Mouse (Mus musculus) lung, postnatal 0 days (tissue): ENCODE measurements around the gene Olfr18. TPM values are rescaled to one million over a fixed set of nuclear protein-coding genes. Genes with fewer than 3 reads are reported as not detected.
A peak's percentile ranks its signal among the peaks of the same experiment; 100 is the strongest.

Experiments
- ATAC-seq: fragments of 200-750 bp; cut with Nextera tagmentation; 2 replicates; pipeline ENCODE4 v1.8.0; 2017; ENCODE audit warnings: moderate library complexity
- DNase-seq: peaks from one replicate; pipeline ENCODE4 v3.0.0-alpha.2; 2016; ENCODE audit warnings: low spot score
- H3K27ac ChIP-seq: fragments of 300-500 bp; sonication (generic); 2 replicates; pipeline ENCODE4 v1.5.1; 2014; ENCODE audit warnings: antibody characterized with exemption, mild to moderate bottlenecking, low read length, mixed read lengths
- H3K27me3 ChIP-seq: fragments of 300-500 bp; sonication (generic); replicated peaks from 2 replicates; pipeline ENCODE4 v1.6.1; 2014; ENCODE audit warnings: low read length, mixed read lengths; ENCODE audit not compliant: insufficient read depth
- H3K36me3 ChIP-seq: fragments of 300-500 bp; sonication (generic); 2 replicates; pipeline ENCODE4 v1.6.1; 2014; ENCODE audit warnings: low read length, mixed read lengths; ENCODE audit not compliant: insufficient read depth
- H3K4me1 ChIP-seq: fragments of 300-500 bp; sonication (generic); 2 replicates; pipeline ENCODE4 v1.6.1; 2014; ENCODE audit warnings: antibody characterized with exemption, low read depth, low read length, mixed read lengths; ENCODE audit not compliant: insufficient read depth
- H3K4me2 ChIP-seq: fragments of 300-500 bp; sonication (generic); replicated peaks from 2 replicates; pipeline ENCODE4 v1.6.1; 2014; ENCODE audit warnings: low read depth, mild to moderate bottlenecking, low read length, moderate library complexity, mixed read lengths
- H3K4me3 ChIP-seq: fragments of 300-500 bp; sonication (generic); 2 replicates; pipeline ENCODE4 v1.5.1; 2014; ENCODE audit warnings: low read depth, low read length
- H3K9ac ChIP-seq: fragments of 300-500 bp; sonication (generic); replicated peaks from 2 replicates; pipeline ENCODE4 v1.6.1; 2014; ENCODE audit warnings: low read depth, mild to moderate bottlenecking
- H3K9me3 ChIP-seq: fragments of 300-500 bp; sonication (generic); 2 replicates; pipeline ENCODE4 v1.6.1; 2016; ENCODE audit warnings: low read length, mixed read lengths
- CTCF ChIP-seq: IDR thresholded peaks from 2 replicates; pipeline ENCODE4 v1.5.1; 2016; ENCODE audit warnings: antibody characterized with exemption, mild to moderate bottlenecking
- EP300 ChIP-seq: IDR thresholded peaks from 2 replicates; pipeline ENCODE4 v1.6.1; 2016; ENCODE audit warnings: antibody characterized with exemption, mild to moderate bottlenecking, control low read depth
- WGBS: fragments of 180-500 bp; shearing (Covaris S2); extraction: QIAGEN DNeasy Blood & Tissue Kit; methylation state at CpG from one replicate; pipeline ENCODE4 v1.1.7; 2014; 5-methylcytosine and 5-hydroxymethylcytosine counted together
- polyA plus RNA-seq: library from polyadenylated mRNA; unstranded; fragments of >200 nt; fragmentation: Nextera tagmentation; extraction: Ambion mirVana; gene quantifications from 2 replicates; pipeline ENCODE4 v1.2.1, GENCODE M21; 2015

Gene Olfr18
- polyA plus RNA-seq, result not detected in 2 replicates

- DNase-seq (no peak), ATAC-seq (no peak)
- TF ChIP-seq CTCF, result no peak
- TF ChIP-seq EP300, result no peak
- no peaks in the 10 kb centered on the region for H3K9me3 ChIP-seq
- H3K27ac ChIP-seq, result no peak within 1 kb of the TSS
- no peaks in the 10 kb centered on the region for H3K36me3 ChIP-seq
- no peak within 1 kb of the TSS for H3K4me2 ChIP-seq
- no peaks in the 10 kb centered on the region for H3K27me3 ChIP-seq
- no peak within 1 kb of the TSS for H3K9ac ChIP-seq
- no peak within 1 kb of the TSS for H3K4me3 ChIP-seq
- no peaks in the 10 kb centered on the region for H3K4me1 ChIP-seq
Measured at GRCm38 (mm10) chr9:20335994-20336393, at the start of gene Olfr18. TSS of gene Olfr18 (minus strand) at chr9:20336094.

GRCm38 (mm10) chr9:20385343-20385703 lies 49.4 kb upstream of the Olfr18 start:
- peak overlapping the region; percentile 72 for H3K4me2 ChIP-seq
- H3K9ac ChIP-seq, result peak overlapping the region; percentile 47
- H3K27me3 ChIP-seq, result no peaks in the 10 kb centered on the region
- H3K27ac ChIP-seq, result peak overlapping the region; percentile 11
- no peak for DNase-seq
- WGBS, result 9% methylated on average over 16 of the region's 16 CpGs
- H3K9me3 ChIP-seq, result peaks cover 3% of the 10 kb centered on the region; the same call in 1 of the 2 replicates
- peak overlapping the region; percentile 69 for H3K4me3 ChIP-seq
- no peaks in the 10 kb centered on the region; the same call in 1 of the 2 replicates for H3K4me1 ChIP-seq
- peak; percentile 62 for ATAC-seq
- H3K36me3 ChIP-seq, result no peaks in the 10 kb centered on the region
- TF ChIP-seq EP300, result no peak
- no peak for TF ChIP-seq CTCF

GRCm38 (mm10) chr9:20384532-20385342 lies 48.8 kb upstream of the Olfr18 start, which contains the start of gene Zfp560:
TSS of gene Zfp560 (minus strand) at chr9:20385177.
- H3K27me3 ChIP-seq, result no peaks in the 10 kb centered on the region
- ATAC-seq (peak; percentile 100), DNase-seq (peak; percentile 94)
- H3K9ac ChIP-seq, result peak within 1 kb of the TSS; percentile 47
- H3K36me3 ChIP-seq, result no peaks in the 10 kb centered on the region
- TF ChIP-seq EP300 (no peak), CTCF (peak; percentile 78)
- 3% methylated on average over 40 of the region's 40 CpGs for whole genome bisulfite sequencing
- H3K9me3 ChIP-seq, result peaks cover 3% of the 10 kb centered on the region; the same call in 1 of the 2 replicates
- peak within 1 kb of the TSS; percentile 69 for H3K4me3 ChIP-seq
- peak within 1 kb of the TSS; percentile 63 for H3K27ac ChIP-seq
- peak within 1 kb of the TSS; percentile 72 for H3K4me2 ChIP-seq
- no peaks in the 10 kb centered on the region; the same call in 1 of the 2 replicates for H3K4me1 ChIP-seq

GRCm38 (mm10) chr9:20383659-20384058 lies 47.8 kb upstream of the Olfr18 start:
- Histone ChIP-seq H3K4me1 (no peaks in the 10 kb centered on the region; the same call in 1 of the 2 replicates), H3K4me2 (0 out of 2 replicates have a peak overlapping the region, but pooled peaks have one; percentile 72), H3K27me3 (no peaks in the 10 kb centered on the region), H3K36me3 (no peaks in the 10 kb centered on the region), H3K9ac (no peak overlapping the region), H3K27ac (no peak overlapping the region), H3K9me3 (peaks cover 3% of the 10 kb centered on the region; the same call in 1 of the 2 replicates), H3K4me3 (no peak overlapping the region)
- TF ChIP-seq CTCF, result no peak
- TF ChIP-seq EP300, result no peak
- 80% methylated on average over 7 of the region's 7 CpGs for WGBS
- DNase-seq, result no peak
- no peak for ATAC-seq

GRCm38 (mm10) chr9:20374712-20375111 lies 38.8 kb upstream of the Olfr18 start:
- DNase-seq, result no peak

GRCm38 (mm10) chr9:20367311-20367710 lies 31.4 kb upstream of the Olfr18 start:
- no peak overlapping the region for H3K4me3 ChIP-seq
- no peak overlapping the region for H3K4me2 ChIP-seq
- H3K27me3 ChIP-seq, result no peaks in the 10 kb centered on the region
- H3K9me3 ChIP-seq, result no peaks in the 10 kb centered on the region
- H3K27ac ChIP-seq, result no peak overlapping the region
- H3K9ac ChIP-seq, result no peak overlapping the region
- no peaks in the 10 kb centered on the region for H3K4me1 ChIP-seq
- no peak for ATAC-seq
- no peak for DNase-seq
- TF ChIP-seq CTCF (no peak), EP300 (no peak)
- WGBS, result 94% methylated on average over 2 of the region's 2 CpGs
- no peaks in the 10 kb centered on the region for H3K36me3 ChIP-seq

More at GRCm38 (mm10) chr9:20374712-20375111, 38.8 kb upstream of the Olfr18 start:
- ATAC-seq, result no peak
- Histone ChIP-seq H3K4me2 (no peak overlapping the region), H3K9ac (no peak overlapping the region), H3K4me1 (no peaks in the 10 kb centered on the region), H3K27me3 (no peaks in the 10 kb centered on the region), H3K4me3 (no peak overlapping the region), H3K27ac (no peak overlapping the region), H3K36me3 (no peaks in the 10 kb centered on the region), H3K9me3 (no peaks in the 10 kb centered on the region; the same call in 1 of the 2 replicates)
- no peak for TF ChIP-seq EP300
- no peak for TF ChIP-seq CTCF
- 97% methylated on average over 1 of the region's 1 CpGs for WGBS
